Mouse (Mus musculus) urinary bladder, postnatal 25 days (tissue): Measurements from ENCODE around the gene Gp1bb.

Experiments used
- DNase-seq: peaks from one replicate; pipeline ENCODE4 v3.0.0; 2022; ENCODE audit warnings: low spot score

The Gp1bb gene

DNA sequence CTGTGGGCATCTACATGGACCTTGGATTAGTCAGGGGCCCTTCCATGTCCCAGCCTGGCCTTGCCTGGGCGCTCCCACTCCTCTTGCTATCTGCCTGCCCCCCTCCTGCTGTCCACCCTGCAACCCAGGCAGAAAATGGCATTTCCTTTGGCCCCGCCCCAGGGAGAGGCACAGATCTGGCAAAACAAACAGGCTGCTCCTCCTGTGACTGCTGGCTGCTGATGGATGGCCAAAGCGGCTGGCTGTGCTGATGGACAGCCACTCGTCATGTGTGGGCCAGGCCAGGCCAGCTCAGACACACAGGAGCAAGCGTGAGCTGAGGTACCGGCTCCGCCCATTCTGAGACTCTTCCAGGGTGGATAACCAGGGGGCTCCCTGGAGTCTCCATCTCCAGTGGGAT lies 20.8 kb downstream of the Gp1bb start:
- DNase-seq: no peak

- no peak for DNase-seq
Observed at GRCm38 (mm10) chr16:18598006-18598405, 24.2 kb downstream of the Gp1bb start.

DNA sequence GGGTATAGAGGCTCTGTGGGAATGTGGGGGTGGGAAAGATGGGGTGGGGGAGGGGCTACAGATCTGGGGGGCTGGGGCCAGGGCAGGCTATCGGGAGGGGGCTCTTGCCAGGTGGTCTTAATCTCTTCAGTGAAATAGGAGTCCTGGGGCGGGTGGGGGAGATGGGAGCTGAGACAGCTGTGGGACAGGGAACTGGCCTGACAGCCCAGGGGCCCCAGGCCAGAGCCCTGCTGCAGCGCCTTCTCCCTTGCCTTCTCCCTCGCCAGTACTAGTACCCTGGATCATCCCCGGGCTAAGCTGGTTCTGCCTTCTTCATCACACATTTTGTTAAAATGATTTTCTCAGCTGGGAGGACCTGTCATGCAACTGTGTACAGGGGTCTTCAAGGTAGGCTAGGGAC lies 25.9 kb downstream of the Gp1bb start:
- DNase-seq: no peak

- no peak for DNase-seq
Observed at GRCm38 (mm10) chr16:18593930-18594329, 28.3 kb downstream of the Gp1bb start.

- DNase-seq: no peak
Observed at GRCm38 (mm10) chr16:18591047-18592018, 30.9 kb downstream of the Gp1bb start.

- DNase-seq: no peak
Observed at GRCm38 (mm10) chr16:18589804-18590790, 32.1 kb downstream of the Gp1bb start, which contains the start of gene Tbx1. Gene Tbx1 (minus strand): TSS chr16:18590671.

DNA sequence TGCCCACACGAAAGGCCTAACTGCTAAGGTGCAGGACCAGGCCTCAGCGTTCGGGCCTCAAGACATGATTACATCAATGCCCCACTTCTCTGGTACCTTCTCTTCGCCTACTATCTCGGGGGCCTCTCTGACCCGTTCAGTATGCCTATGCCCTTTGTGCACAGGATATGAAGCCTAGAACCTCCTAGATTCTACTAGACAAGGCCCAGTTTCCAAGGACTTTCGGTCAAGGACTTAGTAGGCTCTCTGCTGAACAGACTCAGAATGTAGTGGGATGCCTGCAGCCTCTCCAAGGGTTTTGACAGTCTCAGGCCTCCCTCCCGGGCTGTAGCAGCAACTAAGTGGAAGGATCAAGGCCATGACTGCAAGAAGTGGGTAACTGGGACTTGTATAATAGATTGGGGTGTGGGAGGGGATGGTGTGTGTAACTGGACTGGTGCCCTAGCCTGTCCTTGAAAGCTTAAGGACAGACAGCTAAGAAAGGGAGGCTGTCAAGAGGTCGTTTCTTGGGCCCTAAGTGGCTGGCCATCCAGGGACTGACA lies 33.1 kb downstream of the Gp1bb start:
- DNase-seq: no peak

DNA sequence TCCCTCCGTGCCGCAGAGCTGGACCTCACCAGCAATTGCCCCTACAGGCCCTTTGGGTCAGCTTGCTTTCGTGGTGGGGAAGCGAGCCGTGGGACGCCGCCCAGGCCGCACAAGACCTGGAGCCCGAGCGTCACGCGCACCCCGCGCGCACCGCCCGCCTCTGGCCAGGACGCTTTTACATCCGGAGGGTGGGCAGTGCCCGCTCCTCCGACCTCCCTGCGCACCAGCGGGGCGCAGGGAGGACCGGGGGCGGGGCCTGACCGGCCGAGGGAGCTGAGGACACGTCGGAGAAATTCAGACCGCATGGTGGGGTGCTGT lies 33.5 kb downstream of the Gp1bb start:
- DNase-seq: no peak

DNA sequence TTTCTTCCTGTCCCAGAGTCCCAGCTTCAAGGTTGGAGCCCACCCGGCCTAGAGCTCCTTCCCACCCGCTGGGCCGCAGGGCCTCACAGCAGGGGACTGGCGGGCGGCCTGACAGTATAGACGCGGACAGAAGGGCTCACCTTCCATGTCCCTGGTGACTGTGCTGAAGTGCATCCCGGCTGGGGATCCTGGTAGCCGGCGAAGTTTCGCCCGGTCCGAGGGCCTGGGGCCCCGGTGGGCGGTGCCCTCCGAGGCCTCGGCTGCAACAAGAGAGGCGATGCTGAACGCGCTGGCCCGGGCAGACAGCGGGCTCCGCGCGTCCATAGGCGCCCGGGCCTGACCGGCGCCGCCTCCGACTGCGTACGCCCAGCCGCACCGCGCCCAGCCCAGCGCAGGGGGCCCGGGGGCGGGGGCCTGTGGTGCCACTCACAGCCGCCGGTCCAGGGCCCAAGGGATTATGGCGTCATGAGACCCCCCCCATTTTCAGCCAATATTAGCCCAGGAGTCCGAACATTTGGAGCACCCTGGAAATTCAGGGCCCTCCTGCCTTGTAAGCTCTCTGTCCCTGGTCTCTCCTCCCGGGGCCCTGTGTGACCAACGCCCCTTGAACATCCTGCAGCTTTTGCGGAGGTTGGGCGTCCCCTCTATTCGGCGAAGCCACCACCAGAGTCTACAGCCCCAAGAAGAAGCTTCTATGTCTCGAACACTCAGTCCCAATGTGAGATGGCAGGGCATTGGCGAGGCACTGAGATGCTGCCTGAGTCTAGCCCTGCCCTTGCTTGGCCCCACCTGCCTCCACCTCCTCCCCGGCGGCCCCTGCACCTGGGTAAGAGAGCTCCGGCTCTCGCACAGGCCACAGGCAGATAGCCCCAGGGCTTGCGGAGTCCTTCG lies 34.1 kb downstream of the Gp1bb start:
- no peak for DNase-seq

DNA sequence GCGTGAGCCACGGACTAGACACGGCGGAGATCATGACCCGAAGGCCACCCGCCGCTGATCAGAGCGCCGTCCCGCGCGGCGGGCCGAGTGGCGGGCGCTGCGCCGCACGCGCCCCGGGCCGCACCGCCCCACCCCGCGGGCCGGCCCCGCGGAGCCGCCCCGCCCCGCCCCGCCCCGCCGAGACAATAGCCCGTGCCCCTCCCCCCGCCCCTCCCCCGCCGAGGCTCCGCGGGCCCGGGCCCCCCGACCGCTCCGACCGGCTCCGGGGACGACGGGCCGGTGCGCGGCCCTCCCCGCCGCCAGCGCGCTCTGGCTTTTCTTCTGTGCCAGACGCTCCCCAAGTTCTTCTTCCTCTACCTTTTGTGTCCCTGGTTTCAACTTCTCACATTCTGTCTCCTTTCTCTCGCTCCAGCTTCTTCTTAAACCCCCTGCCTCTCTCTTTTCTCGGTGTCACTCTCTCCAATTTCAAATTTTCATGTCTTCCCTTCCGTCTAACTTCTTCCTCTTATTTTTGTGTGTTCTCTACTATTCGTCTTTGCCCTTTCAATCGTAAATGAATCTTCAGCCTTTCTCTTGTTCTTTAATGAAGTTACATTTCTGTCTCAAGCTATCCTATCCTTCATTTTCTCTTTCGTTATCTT lies 35.2 kb downstream of the Gp1bb start:
- no peak for DNase-seq

DNA sequence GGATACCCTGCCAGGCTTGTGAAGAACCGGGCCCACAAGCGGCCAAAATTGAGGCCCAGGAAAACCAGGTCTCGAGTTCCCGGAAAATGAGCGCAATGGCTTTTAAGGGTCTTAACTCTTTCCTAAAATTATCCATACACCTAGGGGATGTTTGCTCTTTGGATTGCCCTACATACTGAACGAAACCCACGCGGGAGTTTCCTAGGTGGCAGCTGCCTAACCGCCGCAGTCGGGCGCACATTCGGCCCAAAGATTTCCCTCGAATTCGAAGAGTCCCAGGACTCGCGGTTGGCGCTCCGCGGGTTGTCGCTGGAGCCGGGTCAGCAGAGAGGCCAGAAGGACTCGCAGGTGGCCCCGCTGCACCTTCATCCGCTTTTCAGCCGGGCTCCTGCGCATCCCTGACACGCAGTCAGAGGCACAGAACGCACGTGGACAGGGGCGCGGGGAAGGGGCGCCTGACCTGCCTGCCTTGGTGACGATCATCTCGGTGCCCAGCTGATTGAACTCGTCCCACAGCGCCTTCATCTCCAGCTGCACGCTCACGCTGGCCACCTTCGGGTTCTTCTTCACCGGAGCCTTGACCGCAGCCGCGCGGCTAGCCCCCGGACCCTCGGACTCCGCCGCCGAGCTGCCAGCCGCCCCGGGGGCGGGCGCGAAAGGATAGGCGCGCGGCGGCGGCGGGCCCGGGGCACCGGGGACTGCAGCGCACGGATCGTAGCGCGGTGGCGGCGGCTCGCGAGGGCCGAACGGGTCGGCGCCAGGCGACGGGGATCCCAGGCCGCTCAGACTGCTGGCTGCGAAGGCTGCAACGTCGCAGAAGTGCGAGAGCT lies 35.9 kb downstream of the Gp1bb start:
- no peak for DNase-seq

- DNase-seq: no peak
Observed at GRCm38 (mm10) chr16:18585676-18586075, 36.5 kb downstream of the Gp1bb start.

DNA sequence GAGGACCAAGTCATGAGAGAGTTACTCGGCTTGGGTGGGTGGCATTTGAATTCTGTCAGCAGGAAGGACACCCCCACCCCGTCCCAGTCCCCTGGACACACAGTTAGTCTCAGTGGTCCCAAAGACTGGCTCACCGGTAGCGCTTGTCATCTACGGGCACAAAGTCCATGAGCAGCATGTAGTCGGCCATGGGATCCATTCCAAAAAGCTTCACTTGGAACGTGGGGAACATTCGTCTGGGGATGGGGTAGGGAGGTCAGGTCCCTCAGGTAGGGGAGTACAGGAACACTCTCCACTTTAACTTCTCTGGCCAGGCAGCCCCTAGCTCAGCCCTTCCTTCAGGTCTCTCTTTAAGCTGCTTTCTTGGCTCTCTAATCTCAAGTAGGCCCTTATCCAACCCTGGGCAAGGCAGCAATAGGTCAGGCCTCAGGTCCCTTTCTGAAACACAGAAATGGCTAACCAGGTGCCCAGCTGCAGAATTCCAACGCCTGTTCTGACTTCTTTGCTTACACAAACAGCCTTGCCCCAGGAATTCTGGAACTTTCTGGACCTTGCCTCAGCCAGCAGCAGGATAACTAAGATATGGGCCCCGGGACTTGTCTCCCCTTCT lies 37.2 kb downstream of the Gp1bb start:
- no peak for DNase-seq

GRCm38 (mm10) chr16:18583673-18584357 lies 38.4 kb downstream of the Gp1bb start:
- DNase-seq: no peak

DNA sequence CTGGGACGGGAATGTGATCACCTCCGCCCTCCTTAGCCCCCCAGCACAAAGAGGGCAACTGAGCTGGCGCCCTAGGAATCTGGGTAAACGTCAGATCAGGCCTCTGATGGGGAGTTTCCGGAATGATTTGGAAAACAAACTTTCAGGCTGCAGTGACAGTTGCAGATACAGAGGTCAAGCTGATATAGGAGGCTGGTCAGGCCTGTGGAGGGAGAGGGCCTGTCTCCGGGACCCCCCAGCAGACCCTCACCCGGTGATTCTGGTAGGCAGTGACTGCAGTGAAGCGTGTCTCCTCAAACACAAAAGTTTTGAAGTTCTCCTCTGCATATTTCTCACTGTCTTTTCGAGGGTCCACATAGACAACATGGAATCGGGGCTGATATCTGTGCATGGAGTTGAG lies 39.0 kb downstream of the Gp1bb start:
- DNase-seq: no peak

GRCm38 (mm10) chr16:18582426-18583148 lies 39.6 kb downstream of the Gp1bb start:
- no peak for DNase-seq

- no peak for DNase-seq
Observed at GRCm38 (mm10) chr16:18581623-18582205, 40.5 kb downstream of the Gp1bb start.
